Mouse (Mus musculus): ENCODE measurements at regions not wholly inside any gene's neighbourhood (a gene's known extent, or its start where the extent isn't known, plus 50 kb on each side); places are given as distances from the start of the nearest gene placed in this dataset.
A peak's percentile ranks its signal among the peaks of the same experiment; 100 is the strongest.

- DNase-seq = no peak
Observed at GRCm38 (mm10) chr11:85966207-85966606, 80.0 kb downstream of the Tbx4 start.

- no peak for DNase-seq
Observed at GRCm38 (mm10) chr11:85970287-85970686, 84.1 kb downstream of the Tbx4 start.

- peak; percentile 52 to 67 for DNase-seq
Observed at GRCm38 (mm10) chr11:85972385-85972784, 86.2 kb downstream of the Tbx4 start.

GRCm38 (mm10) chr11:85973736-85974135 is 87.5 kb downstream of the Tbx4 start:
- DNase-seq = no peak

- no peak for DNase-seq
Observed at GRCm38 (mm10) chr11:85976693-85977434, 90.6 kb downstream of the Tbx4 start.

- DNase-seq = no peak
Observed at GRCm38 (mm10) chr11:85980388-85980787, 94.2 kb downstream of the Tbx4 start.

GRCm38 (mm10) chr11:85981561-85981960 is 95.3 kb downstream of the Tbx4 start:
- DNase-seq = no peak

GRCm38 (mm10) chr11:85986338-85986737 is 100.1 kb downstream of the Tbx4 start:
- DNase-seq = no peak

- DNase-seq = no peak
Observed at GRCm38 (mm10) chr11:85987181-85987580, 101.0 kb downstream of the Tbx4 start.

- DNase-seq = no peak
Observed at GRCm38 (mm10) chr11:85989536-85989935, 103.3 kb downstream of the Tbx4 start.

GRCm38 (mm10) chr11:85989940-85990493 is 103.8 kb downstream of the Tbx4 start:
- no peak for DNase-seq

GRCm38 (mm10) chr11:85995318-85996095 is 109.3 kb downstream of the Tbx4 start:
- peak in 1 of 2 experiments; percentile 13 for DNase-seq

GRCm38 (mm10) chr11:85996686-85997085 is 110.5 kb downstream of the Tbx4 start:
- no peak for DNase-seq

GRCm38 (mm10) chr11:86003341-86003740 is 117.1 kb downstream of the Tbx4 start:
- DNase-seq = peak in 1 of 2 experiments; percentile 4

GRCm38 (mm10) chr11:86005284-86005683 is 119.1 kb downstream of the Tbx4 start:
- DNase-seq = no peak

GRCm38 (mm10) chr11:86005899-86006445 is 119.8 kb downstream of the Tbx4 start:
- DNase-seq = no peak

GRCm38 (mm10) chr11:86006859-86007258 is 120.6 kb downstream of the Tbx4 start:
- no peak for DNase-seq
